Mouse (Mus musculus) natural killer cell, adult 2 months (primary cell): ENCODE results near the gene Il1f6.
"Not testable (repeated sequence)": the region's sequence is repeated elsewhere in the genome, so short reads cannot be mapped to it uniquely, and the experiment has no call there.

Source experiments
- DNase-seq, 2 experiments: peaks; one replicate each; pipeline ENCODE4 v3.0.0; 2022; ENCODE audit warnings: low spot score in 2 of 2

Gene Il1f6

DNA sequence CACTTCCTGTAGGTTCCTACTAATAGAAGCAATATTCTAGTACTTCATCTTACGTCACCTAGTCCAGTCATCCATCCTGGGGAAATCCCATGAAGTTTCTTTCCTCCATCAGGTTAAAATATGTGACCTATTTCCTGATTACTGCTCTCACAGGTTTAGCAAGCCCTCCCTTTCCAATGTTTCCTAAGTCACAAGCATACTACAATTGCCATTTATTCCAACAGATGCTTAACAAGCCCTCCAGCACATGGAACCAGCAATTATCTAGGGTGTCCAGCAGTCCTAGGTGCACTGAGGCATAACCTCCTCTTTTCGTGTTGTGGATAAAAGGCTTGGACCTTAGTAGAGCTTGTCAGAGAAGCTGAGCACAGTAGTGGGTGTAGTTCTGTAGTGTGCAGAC is at the start of gene Il1f6:
TSS of gene Il1f6 (plus strand) at position 301 of the 400 bp plus-strand sequence.
- no peak for DNase-seq

DNA sequence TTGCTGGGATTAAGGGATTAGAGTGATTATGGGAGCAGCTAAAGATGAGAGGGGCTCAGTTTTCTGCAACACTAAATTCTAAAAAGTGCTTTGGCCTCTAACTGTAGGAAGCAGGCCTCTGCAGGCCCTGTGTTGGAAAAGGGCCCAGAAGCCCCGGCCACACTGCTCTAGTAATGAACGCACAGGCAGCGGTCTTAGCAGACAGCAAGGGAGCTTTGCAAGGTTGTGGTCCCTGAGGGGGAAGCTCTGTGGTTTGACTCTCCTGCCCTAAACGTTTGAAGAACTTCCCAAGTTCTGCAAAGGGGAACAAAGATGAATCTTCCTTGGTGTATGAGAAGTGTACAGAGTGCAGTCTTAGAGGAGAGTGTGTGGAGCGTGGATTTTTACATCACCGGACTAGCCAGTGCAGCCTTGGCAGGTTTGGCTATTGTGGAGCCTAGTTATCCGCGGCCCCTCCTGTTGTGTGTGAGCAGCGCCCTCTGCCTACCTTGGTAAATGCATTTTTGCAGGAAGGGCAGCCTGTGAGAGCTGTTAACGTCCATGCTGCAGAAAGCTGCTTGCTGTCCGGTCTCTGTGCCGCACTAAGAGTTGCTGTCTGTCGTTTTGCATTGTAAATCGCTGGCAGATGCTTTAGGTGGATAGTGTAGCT is 33.4 kb upstream of the Il1f6 start:
- DNase-seq, result not testable (repeated sequence)

DNA sequence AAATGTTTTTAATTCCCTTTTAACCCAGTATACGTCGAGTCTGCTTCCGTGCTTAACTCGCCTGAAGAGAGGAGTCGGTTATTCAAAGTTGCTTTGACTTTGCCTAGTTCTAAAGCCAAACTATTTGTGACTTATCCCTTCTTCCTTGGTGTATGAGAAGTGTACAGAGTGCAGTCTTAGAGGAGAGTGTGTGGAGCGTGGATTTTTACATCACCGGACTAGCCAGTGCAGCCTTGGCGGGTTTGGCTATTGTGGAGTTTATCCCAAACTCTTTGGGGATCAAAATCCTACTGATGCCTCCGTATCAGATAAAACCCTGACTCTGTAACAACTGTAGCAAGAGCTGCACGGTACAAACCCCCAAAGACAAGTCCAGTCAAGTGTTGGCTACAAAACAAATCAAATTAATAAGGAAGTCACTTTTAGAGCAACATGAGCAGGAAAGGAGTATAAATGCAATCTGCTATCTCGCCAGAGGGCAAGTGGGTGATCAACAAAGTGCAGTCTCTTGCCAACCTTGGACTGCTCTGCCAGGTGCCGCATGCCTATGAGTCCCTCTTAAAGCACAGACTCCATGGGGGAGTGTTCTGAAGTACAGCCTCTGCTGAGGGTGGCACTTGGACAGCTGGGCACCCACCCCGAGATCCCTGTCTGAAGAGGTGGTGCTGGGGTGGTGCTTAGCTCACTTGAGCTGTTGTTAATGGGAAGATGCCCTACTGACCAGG is 32.6 kb upstream of the Il1f6 start:
- not testable (repeated sequence) for DNase-seq

DNA sequence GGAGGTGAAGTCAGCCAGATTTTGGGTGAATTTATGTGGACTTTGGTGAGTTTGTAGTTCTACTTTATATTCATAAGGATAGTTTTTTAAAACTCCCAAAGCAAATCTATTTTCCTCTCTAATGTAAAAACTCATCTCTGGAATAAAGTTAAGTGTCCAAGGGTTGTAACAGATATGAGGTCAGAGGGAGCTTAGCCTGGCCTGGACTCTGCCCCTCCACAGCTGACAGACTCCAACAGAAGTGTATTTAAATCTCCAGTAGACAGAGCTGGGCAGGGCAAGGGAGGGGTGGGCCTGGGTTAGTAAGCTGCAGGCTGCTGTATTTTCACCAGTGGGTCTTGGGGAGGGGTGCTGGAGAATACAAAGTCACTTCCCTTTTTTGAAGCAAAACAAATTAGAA is 31.1 kb upstream of the Il1f6 start:
- DNase-seq, result not testable (repeated sequence)

DNA sequence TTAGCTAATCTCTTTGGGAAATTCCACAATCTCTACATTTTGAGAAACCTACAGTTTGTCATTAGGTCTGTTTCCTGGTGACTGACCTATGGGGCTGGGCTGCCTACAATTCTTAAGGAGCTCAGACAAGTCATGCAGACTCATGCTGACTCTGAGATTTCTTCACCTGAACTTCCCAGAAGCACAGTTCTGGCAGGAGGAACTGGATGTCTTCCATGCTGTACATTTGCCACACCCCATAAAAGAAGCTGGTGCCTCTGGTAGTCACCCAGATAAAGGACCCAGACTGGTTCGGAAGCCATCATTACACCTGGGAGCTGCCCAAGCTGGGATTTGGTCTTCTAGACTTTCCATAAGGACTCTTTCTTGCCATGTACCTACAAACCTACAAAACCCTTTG is 29.0 kb upstream of the Il1f6 start, which contains the start of gene Il1f9:
TSS of gene Il1f9 (plus strand) at position 301 of the 400 bp plus-strand sequence.
- no peak for DNase-seq

DNA sequence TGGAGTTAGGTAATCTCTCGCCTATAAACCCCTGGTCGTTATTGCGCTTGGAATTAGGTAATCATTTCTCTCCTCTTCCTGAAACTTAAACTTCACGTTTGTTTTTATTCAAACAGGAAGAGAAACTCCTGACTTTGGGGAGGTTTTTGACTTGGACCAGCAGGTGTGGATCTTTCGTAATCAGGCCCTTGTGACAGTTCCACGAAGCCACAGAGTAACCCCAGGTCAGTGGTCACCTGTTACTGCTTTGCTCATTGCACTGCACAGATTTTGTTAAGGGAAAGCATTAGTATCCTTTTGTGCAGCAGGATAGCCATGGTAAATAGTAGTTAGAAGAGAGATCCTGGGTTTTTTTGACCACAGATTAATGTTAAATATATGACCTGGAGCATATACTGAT is 27.6 kb upstream of the Il1f6 start:
- no peak for DNase-seq

DNA sequence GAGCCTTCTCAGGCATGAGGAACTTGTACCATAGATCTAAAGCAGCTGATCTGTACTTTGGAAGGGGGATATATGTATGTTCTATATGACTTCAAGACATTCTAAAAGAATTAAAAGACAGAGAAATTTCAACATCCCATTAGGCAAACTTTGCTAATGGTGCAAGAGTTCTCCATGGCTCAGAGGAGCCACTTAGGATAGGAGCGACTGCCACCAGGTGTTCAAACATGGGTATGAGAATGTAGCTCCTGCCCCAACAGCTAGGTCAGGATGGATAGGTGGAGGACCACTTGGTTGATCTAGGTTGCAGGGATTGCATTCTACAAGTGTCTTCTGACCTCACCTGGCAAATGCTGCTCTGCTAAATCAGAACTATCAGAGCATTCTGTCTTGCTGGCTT is 27.0 kb upstream of the Il1f6 start:
- DNase-seq, result no peak

DNA sequence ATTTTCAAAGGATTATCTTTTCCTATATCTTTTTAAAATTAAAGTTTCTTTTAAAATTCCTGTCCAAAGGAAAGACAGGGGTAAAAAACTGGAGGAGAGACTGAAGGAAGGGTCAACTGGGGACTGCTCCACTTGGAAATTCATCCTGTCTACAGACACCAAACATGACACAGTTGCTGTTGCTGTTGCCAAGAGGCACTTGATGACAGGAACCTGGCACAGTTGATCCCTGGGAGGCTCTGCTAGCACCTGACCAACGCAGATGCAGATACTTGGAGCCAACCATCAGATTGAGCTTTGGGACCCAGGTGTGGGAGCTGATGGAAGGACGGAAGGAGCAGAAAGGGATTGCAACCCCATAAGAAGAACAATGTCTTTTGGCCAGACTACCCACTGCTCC is 12.0 kb downstream of the Il1f6 start:
- no peak for DNase-seq

DNA sequence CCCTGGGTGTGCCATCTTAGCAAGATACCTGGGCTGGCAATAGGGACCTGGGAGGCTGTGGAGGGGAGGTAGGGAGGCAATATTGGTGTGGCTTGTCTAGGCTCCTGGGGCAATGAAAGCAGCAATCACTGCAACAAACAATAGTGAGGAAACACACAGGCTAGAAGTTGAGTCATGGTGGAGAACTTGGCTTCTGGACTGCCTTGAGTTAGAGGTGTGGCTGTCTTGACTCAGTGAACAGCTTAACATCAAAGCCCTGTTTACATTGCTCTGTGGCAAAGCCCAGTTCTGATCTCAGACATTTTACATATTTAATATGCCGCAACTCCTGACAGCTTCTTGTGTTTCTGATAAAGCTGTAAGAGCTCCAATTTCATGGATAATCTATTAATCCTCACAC is 52.3 kb downstream of the Il1f6 start:
- no peak for DNase-seq

DNA sequence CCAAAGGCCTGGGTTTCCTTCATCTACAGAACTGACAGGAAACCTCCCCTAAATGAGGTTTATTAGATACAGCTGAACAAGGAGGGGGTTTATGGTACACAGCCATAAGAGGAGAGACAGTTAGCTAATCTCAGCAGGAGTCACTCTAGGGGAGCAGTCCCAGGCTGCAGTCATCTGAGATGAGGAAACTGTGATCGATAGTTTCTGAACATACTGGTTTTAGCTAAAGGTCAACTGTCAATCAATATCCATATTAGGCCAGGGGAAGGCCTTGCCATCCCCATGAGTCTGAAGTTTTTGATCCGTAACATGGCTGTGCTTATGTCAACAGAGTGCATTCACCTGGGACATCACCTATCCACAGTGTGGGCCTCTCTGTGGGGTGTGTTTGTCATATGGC is 58.4 kb downstream of the Il1f6 start:
- no peak for DNase-seq

DNA sequence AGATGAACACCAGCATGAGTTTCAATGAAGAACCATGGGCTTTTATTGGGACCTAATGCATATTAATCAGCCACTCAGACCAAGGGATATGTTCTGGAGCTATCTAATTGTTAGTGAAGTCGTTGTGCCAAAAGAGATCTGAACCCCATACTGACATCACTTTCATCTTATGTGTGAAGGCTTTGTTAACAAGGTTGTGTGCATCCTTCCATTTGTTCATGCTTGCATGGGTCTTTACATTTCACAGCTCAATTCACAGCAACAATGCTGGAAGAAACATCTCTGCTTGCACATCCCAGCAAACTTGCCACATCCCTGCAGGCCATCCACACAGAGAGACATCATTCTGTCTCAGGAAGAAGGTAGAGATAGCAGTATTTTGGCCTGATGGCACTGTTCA is 59.9 kb downstream of the Il1f6 start:
- DNase-seq, result no peak
